Mouse (Mus musculus) brain, embryonic 14.5 days (tissue): ENCODE measurements around the gene Urb2. TPM values are rescaled to one million over a fixed set of nuclear protein-coding genes. Genes with fewer than 3 reads are reported as not detected.
"Not testable (repeated sequence)": the region's sequence is repeated elsewhere in the genome, so short reads cannot be mapped to it uniquely, and the experiment has no call there.

Experiments
- DNase-seq: peaks from one replicate; pipeline ENCODE4 v3.0.0-alpha.2; 2011; ENCODE audit warnings: low read depth
- CTCF ChIP-seq: fragments of 200-500 bp; IDR thresholded peaks from 2 replicates; pipeline ENCODE4 v1.5.1; 2012; ENCODE audit warnings: inconsistent platforms, mild to moderate bottlenecking, moderate library complexity, borderline replicate concordance; ENCODE audit not compliant: insufficient read depth, insufficient read length; ENCODE audit errors: extremely low read depth
- POLR2A ChIP-seq: fragments of 200-500 bp; IDR thresholded peaks from 2 replicates; pipeline ENCODE4 v1.6.1; 2012; ENCODE audit warnings: mild to moderate bottlenecking, inconsistent platforms, borderline replicate concordance; ENCODE audit not compliant: poor library complexity, insufficient read depth, insufficient read length, severe bottlenecking; ENCODE audit errors: extremely low read depth
- polyA plus RNA-seq: library from polyadenylated mRNA; depleted of rRNA; stranded (reverse); fragments of >200 nt; gene quantifications from 2 replicates; pipeline ENCODE4 v1.2.3, GENCODE M21; 2012

The Urb2 gene
- polyA plus RNA-seq, 1 experiment, result 9.6 TPM

GRCm38 (mm10) chr8:123990277-123991049 lies 30.8 kb upstream of the Urb2 start:
- no peak for TF ChIP-seq POLR2A
- no peak for TF ChIP-seq CTCF

GRCm38 (mm10) chr8:123992587-123992986 lies 28.7 kb upstream of the Urb2 start:
- DNase-seq, result peak; percentile 47
- TF ChIP-seq CTCF (no peak), POLR2A (no peak)

More at GRCm38 (mm10) chr8:123990277-123991049, 30.8 kb upstream of the Urb2 start:
- no peak for DNase-seq

- TF ChIP-seq POLR2A (no peak), CTCF (no peak)
- no peak for DNase-seq
Observed at GRCm38 (mm10) chr8:123993597-123993996, 27.7 kb upstream of the Urb2 start.

GRCm38 (mm10) chr8:123993997-123994396 lies 27.3 kb upstream of the Urb2 start:
- TF ChIP-seq CTCF (no peak), POLR2A (no peak)
- DNase-seq, result no peak

GRCm38 (mm10) chr8:123999568-123999967 lies 21.7 kb upstream of the Urb2 start:
- TF ChIP-seq CTCF, result no peak
- no peak for TF ChIP-seq POLR2A
- DNase-seq, result no peak

GRCm38 (mm10) chr8:124002546-124003108 lies 18.7 kb upstream of the Urb2 start:
- no peak for DNase-seq
- TF ChIP-seq CTCF (no peak), POLR2A (no peak)

- TF ChIP-seq CTCF (no peak), POLR2A (no peak)
- no peak for DNase-seq
Observed at GRCm38 (mm10) chr8:124007829-124008228, 13.5 kb upstream of the Urb2 start.

GRCm38 (mm10) chr8:124011580-124011979 lies 9.7 kb upstream of the Urb2 start:
- TF ChIP-seq POLR2A (no peak), CTCF (no peak)

GRCm38 (mm10) chr8:124011989-124012586 lies 9.2 kb upstream of the Urb2 start:
- no peak for DNase-seq
- no peak for TF ChIP-seq POLR2A
- TF ChIP-seq CTCF, result no peak

More at GRCm38 (mm10) chr8:124011580-124011979, 9.7 kb upstream of the Urb2 start:
- DNase-seq, result no peak

- DNase-seq, result not testable (repeated sequence)
Observed at GRCm38 (mm10) chr8:124014299-124014698, 7.0 kb upstream of the Urb2 start.

- TF ChIP-seq CTCF (no peak), POLR2A (no peak)
- no peak for DNase-seq
Observed at GRCm38 (mm10) chr8:124014751-124015150, 6.6 kb upstream of the Urb2 start.

GRCm38 (mm10) chr8:124019782-124020181 lies 1.5 kb upstream of the Urb2 start:
- peak; percentile 11 for DNase-seq
- TF ChIP-seq POLR2A, result no peak
- TF ChIP-seq CTCF, result no peak
